Mouse (Mus musculus): ENCODE results near the gene Rubcn. TPM values are rescaled to one million over a fixed set of nuclear protein-coding genes. Genes with fewer than 3 reads are reported as not detected.
A peak's percentile ranks its signal among the peaks of the same experiment; 100 is the strongest.

Gene Rubcn
- polyA plus RNA-seq, 1 experiment from 2014 or later: 28.0 TPM

GRCm38 (mm10) chr16:32810321-32810720 lies 67.2 kb downstream of the Rubcn start, which contains the start of gene Smbd1:
TSS of gene Smbd1 (minus strand) at chr16:32810477.
- peaks cover 10% of the 10 kb centered on the region for H3K4me1 ChIP-seq
- H3K4me2 ChIP-seq (replicated peaks): no peak within 1 kb of the TSS
- H3K27me3 ChIP-seq (replicated peaks): no peaks in the 10 kb centered on the region
- no peak within 1 kb of the TSS for H3K27ac ChIP-seq
- no peak within 1 kb of the TSS for H3K4me3 ChIP-seq
- 87% methylated on average over 4 of the region's 4 CpGs for WGBS
- H3K9me3 ChIP-seq: no peaks in the 10 kb centered on the region
- H3K36me3 ChIP-seq: no peaks in the 10 kb centered on the region
- ATAC-seq (ENCODE audit: low FRiP score, low read depth): no peak
- H3K9ac ChIP-seq: no peak within 1 kb of the TSS

DNA sequence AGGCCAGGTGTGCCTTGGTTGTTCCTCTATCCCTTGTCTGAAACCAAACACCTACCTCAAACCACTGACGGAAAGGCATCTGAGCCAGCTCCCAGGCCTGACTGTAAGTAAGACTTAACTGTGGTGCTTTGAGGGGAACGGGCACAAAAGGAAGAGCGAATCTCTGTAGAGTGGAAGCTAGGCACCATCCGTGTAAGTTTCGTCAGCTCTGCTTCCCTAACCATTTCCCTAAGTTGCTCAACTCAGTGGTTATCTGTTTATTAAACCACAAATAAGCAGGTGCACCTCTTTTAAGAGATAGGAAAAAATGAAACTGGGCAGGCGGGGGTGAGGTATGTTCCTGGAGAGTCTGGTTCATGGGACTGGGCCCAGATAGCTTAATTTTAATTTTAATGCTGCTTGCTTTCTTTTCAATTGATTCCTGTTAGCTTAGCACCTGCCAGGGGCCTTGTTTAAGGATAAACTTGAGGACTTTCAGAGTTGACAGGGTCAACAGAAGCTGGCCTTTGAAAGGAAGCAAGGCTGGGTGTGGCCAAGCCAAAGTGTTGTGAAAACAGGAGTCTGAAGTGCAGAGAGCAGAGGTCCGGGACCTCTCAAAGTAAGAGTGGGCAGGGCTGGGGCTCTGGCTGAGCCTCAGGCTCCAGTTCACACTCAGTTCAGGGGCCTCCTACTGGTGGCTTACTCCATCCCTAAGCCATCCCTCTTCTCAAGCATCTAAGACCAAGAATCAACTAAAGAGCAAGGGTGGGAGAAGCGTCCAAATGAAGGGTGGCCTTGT lies 70.0 kb downstream of the Rubcn start:
- no peaks in the 10 kb centered on the region for H3K27me3 ChIP-seq (replicated peaks)
- no peak overlapping the region for H3K9ac ChIP-seq
- H3K4me3 ChIP-seq: no peak overlapping the region
- no peaks in the 10 kb centered on the region for H3K9me3 ChIP-seq
- H3K27ac ChIP-seq: no peak overlapping the region
- no peak overlapping the region for H3K4me2 ChIP-seq (replicated peaks)
- peaks cover 6% of the 10 kb centered on the region for H3K4me1 ChIP-seq
- 63% methylated on average over 8 of the region's 8 CpGs for WGBS
- H3K36me3 ChIP-seq: no peaks in the 10 kb centered on the region
- no peak for ATAC-seq (ENCODE audit: low FRiP score, low read depth)

GRCm38 (mm10) chr16:32805151-32805550 lies 72.4 kb downstream of the Rubcn start:
- H3K9ac ChIP-seq: no peak overlapping the region
- no peaks in the 10 kb centered on the region for H3K9me3 ChIP-seq
- peaks cover 6% of the 10 kb centered on the region for H3K4me1 ChIP-seq
- no peak overlapping the region for H3K4me3 ChIP-seq
- no peak overlapping the region for H3K27ac ChIP-seq
- H3K4me2 ChIP-seq (replicated peaks): no peak overlapping the region
- no peaks in the 10 kb centered on the region for H3K27me3 ChIP-seq (replicated peaks)
- 85% methylated on average over 7 of the region's 7 CpGs for WGBS
- H3K36me3 ChIP-seq: no peaks in the 10 kb centered on the region
- ATAC-seq (ENCODE audit: low FRiP score, low read depth): no peak

DNA sequence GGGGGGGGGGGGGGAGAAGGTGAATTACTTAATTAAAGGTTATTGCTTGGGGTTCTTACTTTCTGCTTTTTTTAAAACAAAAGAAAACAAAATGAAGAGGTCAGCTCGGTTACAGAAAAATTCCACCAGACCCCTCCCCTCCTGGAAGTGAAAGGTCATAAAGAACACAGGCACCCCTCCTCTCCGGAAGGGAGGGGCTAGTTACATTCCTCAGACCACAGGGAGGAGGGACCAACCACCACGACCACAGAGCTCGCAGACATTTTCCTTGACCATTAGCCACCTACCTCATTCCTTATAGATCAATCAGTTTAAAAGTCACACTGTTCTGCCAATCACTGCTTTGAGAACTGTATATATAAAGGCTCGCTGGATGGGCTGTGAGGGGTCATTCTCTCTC lies 73.7 kb downstream of the Rubcn start:
- no peak for ATAC-seq (ENCODE audit: low FRiP score, low read depth)
- Histone ChIP-seq H3K4me1 (peaks cover 6% of the 10 kb centered on the region), H3K36me3 (no peaks in the 10 kb centered on the region), H3K4me3 (no peak overlapping the region), H3K27me3 (replicated peaks) (no peaks in the 10 kb centered on the region), H3K9me3 (no peaks in the 10 kb centered on the region), H3K27ac (no peak overlapping the region), H3K9ac (no peak overlapping the region), H3K4me2 (replicated peaks) (no peak overlapping the region)
- 49% methylated on average over 5 of the region's 5 CpGs for WGBS

GRCm38 (mm10) chr16:32803252-32803853 lies 74.2 kb downstream of the Rubcn start:
- 67% methylated on average over 6 of the region's 6 CpGs for WGBS
- Histone ChIP-seq H3K4me3 (no peak overlapping the region), H3K4me1 (peaks cover 6% of the 10 kb centered on the region), H3K9me3 (no peaks in the 10 kb centered on the region), H3K27ac (no peak overlapping the region), H3K27me3 (replicated peaks) (no peaks in the 10 kb centered on the region), H3K9ac (no peak overlapping the region), H3K4me2 (replicated peaks) (no peak overlapping the region), H3K36me3 (no peaks in the 10 kb centered on the region)
- no peak for ATAC-seq (ENCODE audit: low FRiP score, low read depth)

- Histone ChIP-seq H3K4me2 (replicated peaks) (no peak within 1 kb of the TSS), H3K27me3 (replicated peaks) (no peaks in the 10 kb centered on the region), H3K4me3 (no peak within 1 kb of the TSS), H3K9me3 (no peaks in the 10 kb centered on the region), H3K27ac (no peak within 1 kb of the TSS), H3K4me1 (0 out of 2 replicates have a peak, but pooled peaks cover 6% of the 10 kb centered on the region), H3K36me3 (no peaks in the 10 kb centered on the region), H3K9ac (no peak within 1 kb of the TSS)
- ATAC-seq (ENCODE audit: low FRiP score, low read depth): no peak
- 84% methylated on average over 3 of the region's 3 CpGs for WGBS
These were observed 80.2 kb downstream of the Rubcn start, which contains the start of gene Muc20 for GRCm38 (mm10) chr16:32797426-32797689. TSS of gene Muc20 (minus strand) at chr16:32797435.

- H3K27me3 ChIP-seq (replicated peaks): no peaks in the 10 kb centered on the region
- H3K9ac ChIP-seq: no peak overlapping the region
- H3K4me2 ChIP-seq (replicated peaks): no peak overlapping the region
- ATAC-seq (ENCODE audit: low FRiP score, low read depth): peak; percentile 71; the same call in 1 of the 2 replicates
- no peaks in the 10 kb centered on the region for H3K9me3 ChIP-seq
- H3K4me3 ChIP-seq: no peak overlapping the region
- 72% methylated on average over 14 of the region's 14 CpGs for WGBS
- 0 out of 2 replicates have a peak, but pooled peaks cover 6% of the 10 kb centered on the region for H3K4me1 ChIP-seq
- H3K27ac ChIP-seq: no peak overlapping the region
- H3K36me3 ChIP-seq: no peaks in the 10 kb centered on the region
These were observed 80.7 kb downstream of the Rubcn start for GRCm38 (mm10) chr16:32796676-32797425.

- no peak overlapping the region for H3K9ac ChIP-seq
- H3K36me3 ChIP-seq: no peaks in the 10 kb centered on the region
- no peaks in the 10 kb centered on the region for H3K9me3 ChIP-seq
- no peak overlapping the region for H3K27ac ChIP-seq
- WGBS: 81% methylated on average over 1 of the region's 1 CpGs
- no peak overlapping the region for H3K4me3 ChIP-seq
- no peaks in the 10 kb centered on the region for H3K27me3 ChIP-seq (replicated peaks)
- no peak for ATAC-seq (ENCODE audit: low FRiP score, low read depth)
- H3K4me2 ChIP-seq (replicated peaks): no peak overlapping the region
- 0 out of 2 replicates have a peak, but pooled peaks cover 6% of the 10 kb centered on the region for H3K4me1 ChIP-seq
These were observed 82.4 kb downstream of the Rubcn start for GRCm38 (mm10) chr16:32795177-32795576.

DNA sequence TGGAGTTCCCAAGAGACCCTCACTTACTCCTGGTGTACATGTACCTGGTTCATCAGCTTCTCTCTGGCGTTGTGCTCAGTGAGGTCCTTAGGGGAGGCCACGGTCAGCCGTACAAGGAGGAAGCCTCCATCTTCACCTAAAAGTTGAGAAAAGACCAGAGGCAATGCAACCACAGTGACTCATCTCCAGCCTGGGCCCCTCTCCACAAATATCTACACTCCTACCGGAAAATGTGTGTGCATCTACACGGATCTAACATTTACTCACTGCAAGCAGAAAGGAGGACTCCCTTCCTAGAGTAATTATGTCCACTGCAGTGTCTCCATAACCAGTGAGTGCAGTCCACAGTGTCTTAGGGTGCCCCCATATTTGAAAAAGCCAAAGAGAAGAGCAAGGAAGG lies 87.5 kb downstream of the Rubcn start:
- Histone ChIP-seq H3K36me3 (no peaks in the 10 kb centered on the region), H3K9ac (no peak overlapping the region), H3K4me3 (no peak overlapping the region), H3K27ac (no peak overlapping the region), H3K4me2 (replicated peaks) (no peak overlapping the region), H3K4me1 (no peaks in the 10 kb centered on the region), H3K9me3 (0 out of 2 replicates have a peak, but pooled peaks cover 4% of the 10 kb centered on the region), H3K27me3 (replicated peaks) (no peaks in the 10 kb centered on the region)
- 92% methylated on average over 5 of the region's 5 CpGs for WGBS
- no peak for ATAC-seq (ENCODE audit: low FRiP score, low read depth)

- no peak for ATAC-seq (ENCODE audit: low FRiP score, low read depth)
- Histone ChIP-seq H3K4me3 (no peak overlapping the region), H3K27ac (no peak overlapping the region), H3K4me1 (no peaks in the 10 kb centered on the region), H3K36me3 (no peaks in the 10 kb centered on the region), H3K9ac (no peak overlapping the region), H3K27me3 (replicated peaks) (no peaks in the 10 kb centered on the region), H3K4me2 (replicated peaks) (no peak overlapping the region), H3K9me3 (0 out of 2 replicates have a peak, but pooled peaks cover 4% of the 10 kb centered on the region)
- 77% methylated on average over 13 of the region's 13 CpGs for WGBS
These were observed 92.7 kb downstream of the Rubcn start for GRCm38 (mm10) chr16:32784840-32785239.

DNA sequence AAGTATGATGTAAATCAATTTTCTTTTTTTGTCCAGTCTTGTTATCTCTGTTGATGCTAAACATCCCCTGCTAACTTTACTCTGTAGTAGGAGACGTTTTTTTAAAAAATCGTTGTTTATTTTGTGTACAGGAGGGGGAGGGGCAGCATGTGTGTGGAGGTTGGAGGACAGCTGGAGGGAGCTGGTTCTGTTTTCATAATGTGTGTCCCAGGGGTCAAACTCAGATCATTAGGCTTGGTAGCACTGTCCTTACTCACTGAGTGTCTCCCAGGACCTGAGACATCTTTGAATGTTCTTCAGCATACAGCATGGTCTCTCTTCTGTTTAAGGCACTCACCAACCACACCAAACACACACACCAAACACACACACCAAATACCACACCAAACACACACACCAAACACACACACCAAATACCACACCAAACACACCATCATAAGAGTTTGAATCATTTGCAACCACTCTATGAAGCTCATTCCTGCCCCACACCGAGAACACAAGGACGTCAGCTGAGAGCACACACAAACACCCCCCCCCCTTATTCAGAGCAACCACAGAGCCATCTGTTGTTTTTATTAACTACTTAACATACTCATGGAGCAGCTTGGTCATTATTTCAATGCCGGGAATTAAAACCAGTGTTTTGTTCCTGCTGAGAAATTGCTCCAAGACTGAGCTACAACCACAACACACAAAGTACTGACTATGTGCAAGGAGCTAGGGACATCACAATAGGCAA lies 94.1 kb downstream of the Rubcn start:
- Histone ChIP-seq H3K4me1 (peaks cover 5% of the 10 kb centered on the region), H3K9me3 (0 out of 2 replicates have a peak, but pooled peaks cover 2% of the 10 kb centered on the region), H3K36me3 (no peaks in the 10 kb centered on the region), H3K9ac (no peak overlapping the region), H3K27me3 (replicated peaks) (no peaks in the 10 kb centered on the region), H3K4me2 (replicated peaks) (no peak overlapping the region), H3K4me3 (no peak overlapping the region), H3K27ac (no peak overlapping the region)
- 56% methylated on average over 5 of the region's 5 CpGs for WGBS
- ATAC-seq (ENCODE audit: low FRiP score, low read depth): no peak

DNA sequence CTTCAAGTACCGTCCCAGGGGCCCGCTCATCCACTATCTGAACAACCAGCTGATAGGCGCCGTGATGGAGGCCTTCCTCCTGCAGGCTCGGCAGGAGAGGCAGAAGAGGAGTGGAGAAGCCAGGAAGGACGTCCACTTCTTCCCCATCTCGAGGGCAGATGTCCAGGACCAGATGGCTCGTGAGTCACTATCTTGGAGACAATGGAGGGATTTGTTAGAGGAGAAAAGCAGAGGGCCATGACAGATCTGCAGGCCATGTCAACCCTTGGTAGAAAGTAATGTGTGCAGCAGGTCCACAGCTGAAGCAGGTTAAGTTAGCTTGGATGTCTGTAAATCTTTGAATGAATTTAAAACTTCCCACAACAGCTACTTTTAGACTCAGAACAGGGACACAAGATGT lies 98.6 kb downstream of the Rubcn start:
- no peaks in the 10 kb centered on the region for H3K9me3 ChIP-seq
- no peaks in the 10 kb centered on the region for H3K36me3 ChIP-seq
- 51% methylated on average over 8 of the region's 8 CpGs for WGBS
- no peak overlapping the region for H3K4me3 ChIP-seq
- H3K9ac ChIP-seq: no peak overlapping the region
- H3K27ac ChIP-seq: no peak overlapping the region
- H3K27me3 ChIP-seq (replicated peaks): no peaks in the 10 kb centered on the region
- no peak for ATAC-seq (ENCODE audit: low FRiP score, low read depth)
- peaks cover 5% of the 10 kb centered on the region for H3K4me1 ChIP-seq
- no peak overlapping the region for H3K4me2 ChIP-seq (replicated peaks)
